Mouse (Mus musculus) liver, adult 2 months (tissue): ENCODE results near the gene Fnbp1l. TPM values are rescaled to one million over a fixed set of nuclear protein-coding genes. Genes with fewer than 3 reads are reported as not detected.

Experiments
- DNase-seq: peaks from one replicate; pipeline ENCODE4 v3.0.0-alpha.2; 2011; ENCODE audit warnings: low read depth, low spot score; ENCODE audit errors: extremely low read depth
- H3K27ac ChIP-seq: fragments of 200-500 bp; replicated peaks from 2 replicates; pipeline ENCODE4 v1.5.1; 2012; ENCODE audit warnings: low read depth, mild to moderate bottlenecking, control low read depth, inconsistent platforms, low read length; ENCODE audit not compliant: insufficient read depth
- H3K27me3 ChIP-seq: fragments of 200-500 bp; 2 replicates; pipeline ENCODE4 v1.6.1; 2012; ENCODE audit warnings: mild to moderate bottlenecking, moderate library complexity, low read length, inconsistent platforms; ENCODE audit not compliant: control insufficient read depth, insufficient read depth
- H3K36me3 ChIP-seq: fragments of 200-500 bp; 2 replicates; pipeline ENCODE4 v1.6.1; 2012; ENCODE audit warnings: low read length, inconsistent platforms; ENCODE audit not compliant: control insufficient read depth, insufficient read depth
- H3K4me1 ChIP-seq: fragments of 200-500 bp; 2 replicates; pipeline ENCODE4 v1.6.1; 2011; ENCODE audit warnings: low read length; ENCODE audit not compliant: control insufficient read depth, insufficient read depth
- H3K4me3 ChIP-seq: fragments of 200-500 bp; 2 replicates; pipeline ENCODE4 v1.5.1; 2011; ENCODE audit warnings: low read depth, mild to moderate bottlenecking, control low read depth, low read length, moderate library complexity; ENCODE audit not compliant: insufficient read depth
- H3K79me2 ChIP-seq: fragments of 200-500 bp; 2 replicates; pipeline ENCODE4 v1.6.1; 2012; ENCODE audit warnings: inconsistent platforms, mild to moderate bottlenecking, low read length, moderate library complexity; ENCODE audit not compliant: control insufficient read depth, insufficient read depth
- H3K9ac ChIP-seq: fragments of 200-500 bp; 2 replicates; pipeline ENCODE4 v1.6.1; 2012; ENCODE audit warnings: low read depth, mild to moderate bottlenecking, control low read depth, inconsistent platforms, low read length
- CTCF ChIP-seq: fragments of 200-500 bp; IDR thresholded peaks from 2 replicates; pipeline ENCODE4 v1.5.1; 2011; ENCODE audit warnings: low read depth, low read length, control low read depth
- POLR2A ChIP-seq: fragments of 200-500 bp; IDR thresholded peaks from 2 replicates; pipeline ENCODE4 v1.6.1; 2011; ENCODE audit warnings: low read length, control low read depth; ENCODE audit not compliant: insufficient read depth; ENCODE audit errors: extremely low read depth
- WGBS: fragments of 180-500 bp; shearing (Covaris S2); methylation state at CpG from one replicate; pipeline ENCODE4 v1.1.7; 2018; 5-methylcytosine and 5-hydroxymethylcytosine counted together
- polyA plus RNA-seq: library from polyadenylated mRNA; depleted of rRNA; stranded (reverse); fragments of >200 nt; gene quantifications from 2 replicates; pipeline ENCODE4 v1.2.3, GENCODE M21; 2012
- total RNA-seq: library from RNA; depleted of rRNA; stranded (reverse); fragments of >200 nt; gene quantifications from 2 replicates; pipeline ENCODE4 v1.2.3, GENCODE M21; 2014

Fnbp1l gene
- total and polyA plus RNA-seq, 2 experiments: 3.1 to 8.7 TPM

GRCm38 (mm10) chr3:122628546-122628945 is 9.0 kb upstream of the Fnbp1l start:
- WGBS: 81% methylated on average over 10 of the region's 10 CpGs

DNA sequence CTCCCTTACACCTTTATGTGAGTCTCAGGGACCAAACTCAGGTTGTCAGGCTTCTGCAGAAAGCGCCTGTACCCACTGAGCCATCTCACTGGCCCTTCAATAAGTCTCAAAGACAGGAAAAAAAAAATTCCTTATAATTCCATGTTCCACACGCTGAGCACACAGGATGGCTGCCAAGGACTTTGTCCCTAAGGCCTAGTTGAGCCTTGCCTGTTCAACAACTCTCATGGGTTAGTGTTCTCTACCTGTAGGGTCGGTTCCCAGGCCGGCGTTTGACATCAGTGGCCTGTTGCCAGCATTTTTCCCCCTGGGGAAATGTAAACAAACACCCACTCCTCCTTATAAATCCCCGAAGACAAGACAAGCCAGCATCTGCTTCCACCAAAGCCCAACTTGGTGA is 8.3 kb upstream of the Fnbp1l start:
- Histone ChIP-seq H3K36me3 (no peaks in the 10 kb centered on the region), H3K27ac (no peak overlapping the region), H3K79me2 (no peaks in the 10 kb centered on the region), H3K4me1 (no peaks in the 10 kb centered on the region), H3K4me3 (no peak overlapping the region), H3K9ac (no peak overlapping the region), H3K27me3 (no peaks in the 10 kb centered on the region)
- WGBS: 88% methylated on average over 6 of the region's 6 CpGs
- TF ChIP-seq CTCF (no peak), POLR2A (no peak)
- no peak for DNase-seq

More at GRCm38 (mm10) chr3:122628546-122628945, 9.0 kb upstream of the Fnbp1l start:
- Histone ChIP-seq H3K4me3 (no peak overlapping the region), H3K27ac (no peak overlapping the region), H3K4me1 (no peaks in the 10 kb centered on the region), H3K9ac (no peak overlapping the region), H3K27me3 (no peaks in the 10 kb centered on the region), H3K36me3 (no peaks in the 10 kb centered on the region), H3K79me2 (no peaks in the 10 kb centered on the region)
- DNase-seq: no peak
- TF ChIP-seq POLR2A (no peak), CTCF (no peak)

GRCm38 (mm10) chr3:122624591-122624990 is 5.1 kb upstream of the Fnbp1l start:
- H3K27ac ChIP-seq: no peak overlapping the region
- WGBS: 69% methylated on average over 6 of the region's 6 CpGs
- no peak overlapping the region for H3K9ac ChIP-seq
- no peaks in the 10 kb centered on the region for H3K27me3 ChIP-seq
- no peak overlapping the region for H3K4me3 ChIP-seq
- H3K4me1 ChIP-seq: no peaks in the 10 kb centered on the region
- no peaks in the 10 kb centered on the region for H3K79me2 ChIP-seq
- TF ChIP-seq CTCF: no peak
- no peak for TF ChIP-seq POLR2A
- DNase-seq: no peak
- no peaks in the 10 kb centered on the region for H3K36me3 ChIP-seq

DNA sequence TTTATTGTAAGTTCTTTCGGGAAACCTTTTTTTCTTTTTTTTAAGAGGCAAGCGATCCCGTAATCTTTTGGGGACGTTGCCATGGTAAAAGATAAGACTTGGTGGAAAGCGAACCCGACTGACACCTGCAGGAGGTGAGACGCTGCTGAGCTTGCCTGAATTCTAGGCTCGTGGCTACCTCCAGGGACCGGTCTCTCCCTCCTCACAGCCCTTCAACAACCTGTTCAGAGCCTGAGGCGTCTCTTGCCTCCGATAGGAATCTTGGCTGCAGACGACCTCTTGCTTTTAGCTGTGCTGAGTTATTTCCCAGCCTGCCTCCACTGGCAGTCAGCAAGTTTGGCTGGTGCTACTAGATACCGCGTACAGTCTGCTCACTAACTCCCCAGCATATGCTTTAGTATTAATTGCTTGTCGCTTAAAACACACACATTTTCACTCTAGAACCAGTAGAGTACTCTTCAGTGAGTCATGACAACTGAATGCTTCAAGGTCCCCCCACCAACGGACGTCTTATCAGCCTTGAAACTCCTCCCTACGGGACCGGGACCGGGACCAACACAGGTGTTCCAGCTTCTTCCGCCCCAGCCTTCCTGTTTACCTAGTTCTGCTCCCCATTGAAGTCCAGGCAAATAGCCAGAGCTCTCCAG is 893 bp upstream of the Fnbp1l start:
- WGBS: 1% methylated on average over 21 of the region's 21 CpGs
- Histone ChIP-seq H3K4me3 (peak overlapping the region; percentile 90), H3K79me2 (peaks cover 6% of the 10 kb centered on the region; the same call in 1 of the 2 replicates), H3K4me1 (peaks cover 4% of the 10 kb centered on the region; the same call in 1 of the 2 replicates), H3K9ac (peak overlapping the region; percentile 48), H3K27me3 (no peaks in the 10 kb centered on the region), H3K36me3 (no peaks in the 10 kb centered on the region), H3K27ac (peak overlapping the region; percentile 89)
- TF ChIP-seq CTCF: peak; percentile 34
- TF ChIP-seq POLR2A: no peak
- peak; percentile 79 for DNase-seq

- Histone ChIP-seq H3K79me2 (peaks cover 10% of the 10 kb centered on the region; the same call in 1 of the 2 replicates), H3K9ac (peak overlapping the region; percentile 91), H3K27me3 (no peaks in the 10 kb centered on the region), H3K36me3 (no peaks in the 10 kb centered on the region), H3K27ac (peak overlapping the region; percentile 89), H3K4me3 (peak overlapping the region; percentile 90), H3K4me1 (peaks cover 4% of the 10 kb centered on the region; the same call in 1 of the 2 replicates)
- no peak for DNase-seq
- TF ChIP-seq CTCF: no peak
- TF ChIP-seq POLR2A: no peak
- under 1% methylated on average over 20 of the region's 20 CpGs for WGBS
Measured at GRCm38 (mm10) chr3:122619931-122620284, 393 bp upstream of the Fnbp1l start.

- WGBS: 1% methylated on average over 30 of the region's 30 CpGs
- H3K9ac ChIP-seq: peak overlapping the region; percentile 40
- no peaks in the 10 kb centered on the region for H3K36me3 ChIP-seq
- peak; percentile 58 for DNase-seq
- TF ChIP-seq CTCF: peak; percentile 50
- TF ChIP-seq POLR2A: no peak
- no peaks in the 10 kb centered on the region for H3K27me3 ChIP-seq
- H3K4me1 ChIP-seq: peaks cover 4% of the 10 kb centered on the region; the same call in 1 of the 2 replicates
- H3K27ac ChIP-seq: no peak overlapping the region; the same call in 1 of the 2 replicates
- H3K79me2 ChIP-seq: peaks cover 10% of the 10 kb centered on the region; the same call in 1 of the 2 replicates
- H3K4me3 ChIP-seq: peak overlapping the region; percentile 90
Measured at GRCm38 (mm10) chr3:122618402-122618801, 1.1 kb downstream of the Fnbp1l start.
